Mouse (Mus musculus): ENCODE results near the gene Acad8.

Gene Acad8

GRCm38 (mm10) chr9:26985090-26985613 is 14.2 kb downstream of the Acad8 start:
- DNase-seq (ENCODE audit: low spot score) = no peak

GRCm38 (mm10) chr9:26978776-26979175 is 20.6 kb downstream of the Acad8 start:
- DNase-seq (ENCODE audit: low spot score) = no peak

GRCm38 (mm10) chr9:26977754-26978153 is 21.6 kb downstream of the Acad8 start:
- DNase-seq (ENCODE audit: low spot score) = no peak

GRCm38 (mm10) chr9:26947790-26948189 is 51.6 kb downstream of the Acad8 start:
- DNase-seq (ENCODE audit: low spot score) = no peak

GRCm38 (mm10) chr9:26924146-26924545 is 75.2 kb downstream of the Acad8 start:
- no peak for DNase-seq (ENCODE audit: low spot score)
